ENCODE assay signal across 9 mouse cellular contexts in the genomic region with DNA sequence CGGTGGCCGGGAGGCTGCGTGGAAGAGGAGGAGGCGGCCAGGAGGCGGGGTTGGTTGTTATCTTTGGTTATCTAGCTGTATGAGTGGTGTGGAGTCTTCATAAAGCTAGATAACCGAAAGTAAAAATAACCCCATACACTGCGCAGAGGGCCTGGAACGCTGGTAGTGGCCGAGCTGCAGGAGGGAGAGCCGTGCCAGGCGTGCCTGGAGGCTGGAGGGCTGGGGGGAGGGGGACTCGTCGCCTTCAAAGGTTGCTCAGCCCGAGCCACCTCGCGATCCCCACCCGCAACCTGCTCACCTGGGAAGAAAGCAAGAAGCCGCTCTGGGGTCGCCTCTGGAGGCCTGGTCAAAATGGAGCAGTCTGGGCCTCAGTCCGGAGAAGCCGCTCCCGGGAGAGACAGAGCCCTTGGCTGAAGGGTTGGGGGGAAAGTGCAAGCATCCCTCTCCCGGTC. TPM values are rescaled to one million over a fixed set of nuclear protein-coding genes. Genes with fewer than 3 reads are reported as not detected.
DNase-seq lines count a peak whose midpoint lies in the region; ATAC-seq and TF ChIP-seq lines count a peak whose summit lies in the region.
"Had no signal": no experiment of that assay in that cellular context is flagged by ENCODE, and none has a peak within 500 bp of the region (broad histone marks: within the 10 kb centered on the region; RNA-seq: fewer than 3 reads in every experiment).

No protein-coding gene starts in this region.

- H3K4me1 ChIP-seq in kidney, adult 2 months (ENCODE audit: control insufficient read depth, insufficient read depth, low read length) = no peaks in the 10 kb centered on the region
- peaks cover 54% of the 10 kb centered on the region for H3K4me1 ChIP-seq in forebrain, embryonic 16.5 days (replicated peaks; ENCODE audit: control insufficient read depth, insufficient read depth, low read length)

- no peaks in the 10 kb centered on the region for H3K9me3 ChIP-seq in forebrain, embryonic 16.5 days (ENCODE audit: control insufficient read depth, low read length)

- H3K4me2 ChIP-seq in forebrain, embryonic 16.5 days (ENCODE audit: low read length) = peak overlapping the region; percentile 67

- no peak for ATAC-seq in forebrain, embryonic 16.5 days

- TF ChIP-seq POLR2A in kidney, adult 2 months (IDR thresholded peaks at IDR 0.05; ENCODE audit: low read depth, low read length) = no peak

- no peak overlapping the region for H3K27ac ChIP-seq in kidney, adult 2 months (ENCODE audit: insufficient read depth, low read depth, low read length)
- H3K27ac ChIP-seq in forebrain, embryonic 16.5 days (ENCODE audit: low read length) = peak overlapping the region; percentile 100

- no peak for TF ChIP-seq CTCF in kidney, adult 2 months (conservative IDR thresholded peaks at IDR 0.05; ENCODE audit: insufficient read depth, insufficient read length, low read depth, low read length)

- no peak for DNase-seq in kidney, adult 2 months
- DNase-seq in kidney, adult 11 months = no peak
- DNase-seq in ZHBTc4 (ENCODE audit: low read depth, low spot score) = peak; percentile 37
- peak; percentile 3 for DNase-seq in lung, postnatal 36 days
- DNase-seq in urinary bladder, adult 2 months (ENCODE audit: low spot score) = no peak
- DNase-seq in layer of hippocampus, adult 8-10 months (ENCODE audit: low spot score in 2 of 2) = no peak
- DNase-seq in urinary bladder, postnatal 4 days (ENCODE audit: low spot score in 2 of 2) = no peak

- H3K36me3 ChIP-seq in kidney, adult 2 months (ENCODE audit: control insufficient read depth, insufficient read depth, low read length) = no peaks in the 10 kb centered on the region
- H3K36me3 ChIP-seq in forebrain, embryonic 16.5 days (ENCODE audit: control insufficient read depth, insufficient read depth) = peaks cover 3% of the 10 kb centered on the region; the same call in 1 of the 2 replicates

- peaks cover 8% of the 10 kb centered on the region for H3K27me3 ChIP-seq in kidney, adult 2 months (replicated peaks; ENCODE audit: control insufficient read depth, insufficient read depth, low read length)
- H3K27me3 ChIP-seq in forebrain, embryonic 16.5 days (replicated peaks; ENCODE audit: control insufficient read depth, insufficient read depth, low read length) = no peaks in the 10 kb centered on the region

- WGBS in kidney, adult 2 months = 2% methylated on average over 23 of the region's 23 CpGs
- WGBS in forebrain, embryonic 16.5 days = 7% methylated on average over 23 of the region's 23 CpGs

- H3K4me3 ChIP-seq in kidney, adult 2 months (ENCODE audit: insufficient read depth, low read depth, low read length) = peak overlapping the region; percentile 29
- peak overlapping the region; percentile 84 for H3K4me3 ChIP-seq in forebrain, embryonic 16.5 days (replicated peaks; ENCODE audit: low read length)

- H3K9ac ChIP-seq in forebrain, embryonic 16.5 days (replicated peaks; ENCODE audit: low read depth, low read length) = peak overlapping the region; percentile 82

RNA-seq across cellular contexts. Expression of a gene that starts 38.9 kb away (rescaled TPM):
- 94.4 and 106 TPM in 2 replicates for polyA plus RNA-seq in kidney, adult 2 months (2012; rRNA removed)
- polyA plus RNA-seq in forebrain, embryonic 16.5 days (2015; fragmentation: Nextera tagmentation; extraction: Ambion mirVana) = not detected in 2 replicates
- 3.9 and 4.8 TPM in 2 replicates for polyA plus RNA-seq in urinary bladder, adult 2 months (2012; rRNA removed)
- not detected for total RNA-seq in layer of hippocampus, adult 8-10 months (2022)
- total RNA-seq: left cerebral cortex, postnatal 25 days had no signal

Comparison
In these comparisons a context has a peak if more than half of its experiments do, and no peak if none do; other contexts are left out.
1. DNase-seq: peak in ZHBTc4 (single experiment) and lung, postnatal 36 days (single experiment); none in kidney, adult 2 months (single experiment), kidney, adult 11 months (single experiment), urinary bladder, adult 2 months (single experiment), layer of hippocampus, adult 8-10 months (0 of 2) and urinary bladder, postnatal 4 days (0 of 2).
2. RNA of a gene that starts 38.9 kb away (polyA plus RNA-seq): 94.4 to 106 TPM in kidney, adult 2 months; 3.9 to 4.8 TPM in urinary bladder, adult 2 months and not detected in forebrain, embryonic 16.5 days; every median in the first group is over 10 times any median in the second.